Mouse (Mus musculus) cerebellum, adult 9-11 months (tissue): ENCODE data around the gene Trub1.

Source experiments
- DNase-seq: peaks from one replicate; pipeline ENCODE4 v3.0.0; 2022

Gene Trub1

DNA sequence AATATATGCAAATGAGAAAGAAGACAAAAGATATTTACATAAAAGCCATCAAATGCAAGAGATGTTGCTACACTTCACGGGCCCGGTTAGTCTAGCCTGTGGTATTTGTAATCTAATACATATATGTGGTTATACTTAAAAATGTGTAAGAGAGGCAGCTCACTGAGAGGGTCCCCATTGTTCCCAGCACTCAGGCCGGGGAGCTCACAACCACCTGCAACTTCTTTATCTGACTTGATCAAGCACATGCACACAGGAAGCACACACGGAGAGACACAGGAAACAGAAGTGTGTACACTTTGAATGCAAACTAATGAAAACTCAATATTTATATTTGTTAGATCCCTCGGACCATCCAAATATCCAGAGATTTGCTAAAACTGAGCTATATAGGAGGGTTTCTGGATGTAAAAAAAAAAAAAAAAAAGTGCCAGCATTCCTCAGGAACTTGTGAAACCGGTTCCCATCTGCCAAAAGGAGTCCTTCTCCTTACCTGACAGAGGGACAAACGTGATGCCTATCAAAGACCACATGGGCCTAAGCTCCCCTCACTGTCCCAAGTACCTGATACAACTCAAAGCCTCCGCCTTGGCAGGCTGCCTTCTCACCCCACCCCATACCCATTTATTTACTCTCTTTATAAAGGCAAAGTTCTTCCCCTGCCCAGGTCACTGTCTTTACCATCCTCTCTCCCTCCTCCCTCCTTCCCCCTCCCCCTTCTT is 9.6 kb upstream of the Trub1 start:
- DNase-seq, result no peak

DNA sequence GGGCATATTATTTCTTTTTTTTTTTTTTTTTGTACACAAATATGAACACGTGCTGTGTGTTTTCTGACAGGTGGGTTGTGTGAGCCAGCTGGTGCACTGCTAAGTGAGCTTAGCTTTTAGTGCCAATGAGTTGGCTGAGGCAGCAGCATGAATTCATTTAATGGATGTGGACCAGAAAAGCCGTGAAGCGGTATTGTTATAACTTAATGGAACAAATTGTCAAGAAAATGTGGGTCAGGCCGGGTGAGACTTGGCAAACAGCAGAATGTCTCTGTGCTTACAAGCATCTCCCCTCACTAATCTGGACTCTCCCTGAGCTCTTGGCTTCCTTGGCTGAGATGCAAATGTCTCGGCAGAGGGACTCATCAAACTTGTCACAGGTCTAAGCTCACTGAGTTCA is 7.7 kb upstream of the Trub1 start:
- DNase-seq, result no peak

DNA sequence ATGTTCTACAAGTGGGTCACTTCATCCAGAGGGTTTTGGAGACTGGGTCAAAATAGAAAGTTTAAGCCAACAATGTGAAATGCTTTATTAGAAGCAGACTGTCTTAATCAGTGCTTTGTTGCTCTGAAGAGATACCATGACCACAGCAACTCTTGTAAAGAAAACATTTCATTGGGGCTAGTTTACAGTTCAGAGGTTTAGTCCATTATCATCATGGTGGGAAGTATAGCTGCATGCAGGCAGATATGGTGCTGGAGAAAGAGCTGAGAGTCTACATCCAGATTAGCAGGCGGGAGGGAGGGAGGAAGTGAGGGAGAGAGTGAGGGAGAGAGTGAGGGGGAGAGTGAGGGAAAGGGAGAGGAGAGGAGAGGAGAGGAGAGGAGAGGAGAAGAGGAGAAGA is 1.9 kb upstream of the Trub1 start:
- DNase-seq, result no peak

DNA sequence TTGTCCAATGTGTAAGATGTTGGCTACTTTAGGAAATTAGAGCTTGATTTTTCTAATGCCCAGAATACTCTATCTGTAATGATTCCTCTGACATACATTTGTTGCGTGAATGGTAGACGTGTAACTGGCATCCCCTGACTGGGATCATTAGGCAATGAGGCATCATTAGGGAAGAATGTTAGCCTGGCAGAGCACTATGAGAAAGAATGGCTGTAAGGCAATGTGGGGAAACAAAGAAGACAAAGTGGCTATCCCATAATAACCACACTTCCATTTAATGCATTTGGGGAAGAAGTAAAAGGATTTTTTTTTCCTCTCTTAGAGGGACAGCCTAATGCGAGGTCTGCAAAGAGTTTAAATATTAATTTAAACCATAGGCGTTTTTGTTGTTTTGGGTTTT is 950 bp upstream of the Trub1 start:
- no peak for DNase-seq

- no peak for DNase-seq
These were observed 497 bp downstream of the Trub1 start for GRCm38 (mm10) chr19:57453218-57453600.

DNA sequence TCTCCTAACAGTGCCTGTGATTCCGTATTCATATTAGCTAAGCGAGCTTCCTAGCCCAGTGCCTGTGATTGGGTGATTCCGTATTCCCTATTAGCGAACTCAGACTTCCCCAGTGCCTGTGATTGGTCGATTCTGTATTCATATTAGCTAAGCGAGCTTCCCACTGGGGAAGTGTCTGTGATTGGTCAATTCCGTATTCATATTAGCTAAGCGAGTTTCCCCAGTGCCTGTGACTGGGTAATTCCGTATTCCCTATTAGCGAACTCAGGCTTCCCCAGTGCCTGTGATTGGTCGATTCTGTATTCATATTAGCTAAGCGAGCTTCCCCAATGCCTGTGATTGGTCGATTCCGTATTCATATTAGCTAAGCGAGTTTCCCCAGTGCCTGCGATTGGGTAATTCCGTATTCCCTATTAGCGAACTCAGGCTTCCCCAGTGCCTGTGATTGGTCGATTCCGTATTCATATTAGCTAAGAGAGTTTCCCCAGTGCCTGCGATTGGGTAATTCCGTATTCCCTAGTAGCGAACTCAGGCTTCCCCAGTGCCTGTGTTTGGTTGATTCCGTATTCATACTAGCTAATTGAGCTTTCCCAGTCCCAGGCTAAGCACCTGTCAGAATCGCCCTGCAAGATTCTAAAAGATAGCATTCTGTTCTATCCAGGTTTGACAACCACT is 2.7 kb downstream of the Trub1 start:
- DNase-seq, result no peak

DNA sequence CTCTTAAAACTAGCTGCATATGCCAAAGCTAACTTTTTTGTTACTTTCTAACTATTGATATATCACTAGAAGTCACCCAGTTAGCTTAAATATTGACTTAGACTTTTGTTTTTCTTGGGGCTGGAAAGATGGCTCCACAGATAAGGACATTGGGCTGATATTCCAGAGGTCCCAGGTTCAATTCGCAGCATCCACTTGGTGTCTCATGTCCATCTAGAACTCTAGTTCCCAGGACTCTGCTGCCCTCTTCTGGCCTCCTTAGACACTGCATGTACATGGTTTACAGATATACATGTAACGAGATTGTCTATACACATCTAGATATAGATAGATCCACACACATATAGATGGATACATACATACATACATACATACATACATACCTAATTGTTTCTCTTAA is 4.4 kb downstream of the Trub1 start:
- peak; percentile 14 for DNase-seq

GRCm38 (mm10) chr19:57463741-57464140 is 11.0 kb downstream of the Trub1 start:
- DNase-seq, result no peak

DNA sequence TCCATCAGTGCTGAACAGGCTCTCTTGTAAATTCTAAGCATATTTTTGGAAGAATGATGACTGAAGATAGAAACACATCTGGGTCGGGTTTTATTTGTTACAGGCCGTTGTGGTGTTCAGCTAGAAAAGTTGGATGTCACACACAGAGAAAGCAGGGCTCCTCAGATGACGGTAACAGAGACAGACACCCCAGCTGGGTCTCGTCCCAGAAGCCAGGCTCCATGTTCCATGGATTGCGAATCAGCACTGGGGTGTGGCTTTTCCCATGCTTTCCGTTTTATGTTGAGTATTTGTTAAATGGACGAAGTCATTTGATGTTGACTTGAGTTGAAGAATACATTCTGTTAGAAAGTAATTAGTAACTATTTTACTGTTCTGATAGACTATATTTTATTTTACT is 13.0 kb downstream of the Trub1 start:
- DNase-seq, result no peak

GRCm38 (mm10) chr19:57471033-57471432 is 18.3 kb downstream of the Trub1 start:
- DNase-seq, result no peak

DNA sequence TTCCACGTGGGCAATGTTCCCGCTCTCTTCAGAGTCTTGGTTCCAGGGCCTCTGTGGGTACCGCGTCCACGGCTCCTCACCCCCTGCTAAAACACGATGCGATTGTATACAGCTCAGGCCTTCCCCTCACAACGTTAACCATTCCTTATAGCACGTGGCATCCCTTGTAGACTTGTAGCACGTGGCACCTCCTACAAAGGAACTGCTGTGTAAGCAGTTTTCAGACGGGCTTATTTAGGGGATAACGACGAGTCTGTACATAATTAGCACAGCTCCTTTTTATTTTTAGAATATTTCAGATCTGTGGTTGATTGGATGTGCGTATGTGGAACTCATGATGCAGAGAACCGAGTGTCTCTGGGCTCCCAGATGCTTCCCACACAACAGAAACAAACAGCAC is 19.5 kb downstream of the Trub1 start:
- DNase-seq, result no peak

DNA sequence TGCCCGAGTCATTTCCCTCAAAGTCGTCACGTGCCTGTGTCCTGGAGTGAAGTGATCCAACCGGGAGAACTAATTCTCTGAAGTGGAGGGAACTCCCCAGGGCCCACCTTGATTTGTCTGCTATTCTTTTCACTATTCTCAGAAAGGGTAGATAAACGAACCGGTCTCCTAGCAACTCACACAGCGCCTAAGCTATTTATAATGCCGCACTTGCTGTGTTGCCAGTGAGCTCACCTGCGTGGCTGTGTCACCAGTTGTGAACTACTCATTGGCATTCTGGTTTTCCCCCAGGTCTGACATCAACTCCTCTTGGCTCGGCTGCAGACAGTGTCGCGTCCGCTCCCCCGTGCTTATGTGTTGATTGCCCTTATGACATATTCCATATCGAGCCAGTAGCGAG is 20.6 kb downstream of the Trub1 start:
- no peak for DNase-seq

DNA sequence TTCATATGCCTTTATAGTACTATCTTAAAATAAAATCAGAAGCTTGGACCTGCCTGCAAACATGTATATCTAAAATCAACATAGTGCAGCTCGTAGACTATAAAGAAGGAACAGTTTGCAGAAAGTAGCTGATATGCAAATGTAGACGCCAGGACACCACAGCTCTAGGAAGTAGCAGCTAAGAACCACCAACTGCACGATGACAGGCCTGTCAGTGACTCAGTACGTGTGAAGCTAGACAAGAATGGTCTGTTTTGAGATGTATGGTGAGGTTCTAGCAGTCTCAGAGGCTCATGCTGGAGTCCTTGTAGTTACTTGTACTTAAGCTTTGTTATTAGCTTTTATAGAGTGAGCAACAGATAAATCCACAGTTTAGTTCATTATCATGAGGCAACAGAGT is 22.6 kb downstream of the Trub1 start:
- no peak for DNase-seq

DNA sequence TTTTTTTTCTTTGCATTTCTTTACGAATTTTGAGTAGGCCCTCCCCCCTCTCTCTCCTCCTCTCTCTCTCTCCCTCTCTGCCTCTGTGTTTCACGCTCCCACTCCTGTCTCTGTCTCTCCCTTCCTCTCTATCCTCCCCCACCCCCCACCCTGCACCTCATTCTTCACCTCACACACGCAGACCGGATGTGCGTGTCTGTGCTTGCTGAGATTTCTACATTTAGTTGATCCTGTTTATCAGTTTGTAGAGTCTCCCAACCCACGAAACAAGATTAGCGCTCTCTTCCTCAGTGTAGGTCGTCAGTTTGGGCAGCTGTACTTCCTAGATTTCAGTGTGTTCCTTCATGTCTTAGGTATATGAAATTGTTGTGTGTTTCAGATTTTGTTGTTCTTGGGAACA is 24.6 kb downstream of the Trub1 start:
- no peak for DNase-seq

DNA sequence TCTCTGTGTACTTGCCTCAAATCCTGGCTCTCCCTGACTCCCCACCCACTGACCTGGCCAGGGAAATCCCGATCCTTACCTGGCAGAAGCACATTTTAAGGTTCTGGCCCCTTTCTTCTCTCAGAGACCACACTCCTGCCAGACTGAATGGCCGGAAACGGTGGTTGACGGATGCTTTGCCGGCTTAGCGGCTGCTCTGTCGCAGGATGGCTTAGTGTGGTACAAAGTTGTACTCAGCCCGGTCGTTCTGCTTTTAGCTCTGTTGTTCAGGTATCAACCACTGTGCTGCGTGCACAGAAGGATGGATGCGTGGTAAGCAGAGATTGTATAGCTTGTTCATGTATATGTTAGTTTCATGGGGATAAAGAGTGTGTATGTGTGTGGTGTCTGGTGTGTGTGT is 25.3 kb downstream of the Trub1 start:
- DNase-seq, result no peak

DNA sequence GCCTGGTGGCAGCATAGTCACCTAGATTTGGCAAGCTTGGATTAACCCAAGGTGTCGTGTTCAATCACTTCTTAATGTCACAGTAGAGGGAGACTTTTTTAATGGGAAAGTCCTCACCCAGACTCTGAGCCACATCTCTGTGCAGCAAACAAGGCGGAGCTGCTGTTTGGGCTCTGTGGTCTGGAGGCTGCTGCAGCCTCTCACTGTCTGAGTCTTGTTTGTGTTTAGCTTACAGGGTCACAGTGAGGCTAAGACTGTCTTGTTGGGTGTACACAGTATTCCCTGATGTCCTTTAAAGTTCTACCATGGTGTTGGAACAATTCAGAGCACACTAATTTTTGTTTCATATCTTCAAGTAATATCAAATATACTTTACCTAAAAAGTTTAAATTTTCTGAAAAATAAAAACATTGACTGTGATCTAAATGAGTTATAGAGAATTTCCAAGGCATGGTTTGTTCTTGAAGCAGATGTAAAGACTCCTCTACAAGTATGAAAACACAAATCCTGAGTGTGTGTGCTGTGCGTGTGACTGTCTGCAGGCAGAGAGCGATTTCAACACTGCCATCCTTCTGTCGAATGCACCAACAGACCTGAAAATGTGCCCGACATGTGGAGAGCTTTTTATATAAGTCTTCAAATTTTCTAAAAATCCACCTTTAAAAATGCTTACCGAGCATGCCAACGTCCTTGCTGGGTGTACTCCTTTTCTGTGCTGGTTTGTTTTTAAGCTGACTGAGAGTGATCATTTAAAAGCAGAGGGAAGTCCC is 27.4 kb downstream of the Trub1 start:
- no peak for DNase-seq

GRCm38 (mm10) chr19:57481743-57482259 is 29.1 kb downstream of the Trub1 start:
- DNase-seq, result no peak

DNA sequence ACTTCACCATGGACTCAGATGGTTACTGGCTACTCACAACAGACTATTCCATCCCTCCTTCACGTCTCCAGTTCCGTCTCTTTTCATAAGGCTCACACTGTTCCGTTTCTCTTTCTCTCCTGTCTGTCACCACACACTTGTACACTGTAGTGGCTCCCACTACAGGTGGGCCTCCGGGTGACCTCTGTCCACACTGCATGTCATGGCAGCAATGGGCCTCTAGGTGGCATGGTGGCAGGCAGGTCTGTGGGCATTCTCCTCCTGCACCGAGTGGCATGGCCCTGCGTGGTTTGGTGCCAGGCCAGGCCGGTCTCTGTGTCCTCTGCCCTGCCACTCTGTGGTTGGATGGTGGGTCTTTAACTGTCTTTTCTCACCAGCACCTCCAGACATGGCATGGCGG is 30.1 kb downstream of the Trub1 start:
- peak; percentile 25 for DNase-seq

GRCm38 (mm10) chr19:57487051-57487658 is 34.4 kb downstream of the Trub1 start:
- no peak for DNase-seq

DNA sequence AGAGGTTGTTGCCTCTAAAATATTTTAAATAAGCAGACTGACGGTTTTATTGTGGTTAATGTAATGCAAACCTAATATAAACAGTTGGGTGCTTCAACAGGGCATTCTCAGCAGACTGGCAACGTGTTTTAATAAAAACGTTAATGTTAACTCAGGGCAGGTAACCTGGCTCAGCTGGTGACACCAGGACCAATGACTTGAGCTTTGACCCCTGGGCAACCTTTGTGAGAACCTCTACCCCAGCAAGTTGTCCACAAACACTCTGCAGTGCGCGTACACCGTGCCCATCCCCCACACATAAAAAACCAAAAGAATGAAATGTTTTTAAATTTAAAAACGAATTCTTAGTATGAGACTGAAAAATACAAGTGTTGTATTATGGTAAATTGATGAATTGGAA is 36.8 kb downstream of the Trub1 start:
- DNase-seq, result no peak

- DNase-seq, result no peak
These were observed 38.3 kb downstream of the Trub1 start for GRCm38 (mm10) chr19:57491030-57491429.

DNA sequence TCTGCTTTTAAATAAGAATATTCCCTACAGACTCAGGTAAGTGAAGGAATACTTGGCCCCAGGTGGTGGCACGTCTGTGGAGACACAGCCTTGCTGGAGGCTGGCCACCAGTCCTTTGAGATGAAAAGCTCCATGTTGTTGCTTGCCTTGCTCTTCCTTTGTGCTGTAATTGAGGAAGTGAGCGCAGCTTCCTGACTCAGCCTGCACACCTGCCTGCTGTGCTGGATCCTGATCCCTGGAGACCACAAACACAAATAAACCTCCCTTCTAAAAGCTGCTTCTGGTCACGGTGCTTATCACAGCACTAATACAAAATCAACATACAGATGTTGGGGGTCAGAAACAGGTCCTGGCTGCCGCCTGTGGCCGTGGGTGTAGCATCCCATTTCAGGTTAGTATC is 41.3 kb downstream of the Trub1 start:
- DNase-seq, result no peak

DNA sequence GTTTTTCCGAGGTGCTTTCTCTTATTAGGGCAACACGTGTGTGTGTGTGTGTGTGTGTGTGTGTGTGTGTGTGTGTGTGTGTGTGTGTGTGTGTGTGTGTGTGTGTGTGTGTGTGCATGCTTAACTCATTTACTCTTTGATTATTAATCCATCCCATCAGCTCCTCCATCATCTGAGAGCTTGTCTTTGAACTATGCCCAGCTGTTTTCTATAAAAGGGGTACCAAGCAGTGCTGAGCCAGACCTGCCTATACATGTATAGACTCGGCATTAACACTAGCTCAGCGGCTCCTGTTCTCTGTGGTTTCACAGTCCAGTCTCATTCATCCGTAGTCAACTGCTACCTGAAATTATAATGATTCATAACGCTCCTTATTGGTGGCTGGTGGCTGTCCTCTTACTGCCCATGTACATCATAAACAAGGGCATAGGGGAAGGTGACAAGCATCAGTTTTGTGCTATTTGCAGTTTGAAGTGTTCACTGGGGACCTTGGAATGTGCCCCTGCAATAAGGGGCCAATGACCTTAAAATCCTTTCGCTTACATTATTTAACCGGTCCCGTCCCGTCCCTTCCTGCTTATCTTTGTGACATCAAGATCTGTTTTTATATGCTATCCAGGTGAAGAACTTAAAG is 45.5 kb downstream of the Trub1 start:
- no peak for DNase-seq
